Mouse (Mus musculus): ENCODE data around the gene Gsg1. TPM values are rescaled to one million over a fixed set of nuclear protein-coding genes. Genes with fewer than 3 reads are reported as not detected.

Gsg1 gene
- polyA plus RNA-seq (2017; shearing (Covaris generic)), result not detected

- no peak for ATAC-seq
These were observed at the start of gene Gsg1 for GRCm38 (mm10) chr6:135254153-135254552. Gene Gsg1, minus strand, starts transcription at chr6:135254351.

GRCm38 (mm10) chr6:135302421-135303125 is 48.4 kb upstream of the Gsg1 start:
- no peak for ATAC-seq

- no peak for ATAC-seq
These were observed 46.3 kb upstream of the Gsg1 start for GRCm38 (mm10) chr6:135300469-135300868.

DNA sequence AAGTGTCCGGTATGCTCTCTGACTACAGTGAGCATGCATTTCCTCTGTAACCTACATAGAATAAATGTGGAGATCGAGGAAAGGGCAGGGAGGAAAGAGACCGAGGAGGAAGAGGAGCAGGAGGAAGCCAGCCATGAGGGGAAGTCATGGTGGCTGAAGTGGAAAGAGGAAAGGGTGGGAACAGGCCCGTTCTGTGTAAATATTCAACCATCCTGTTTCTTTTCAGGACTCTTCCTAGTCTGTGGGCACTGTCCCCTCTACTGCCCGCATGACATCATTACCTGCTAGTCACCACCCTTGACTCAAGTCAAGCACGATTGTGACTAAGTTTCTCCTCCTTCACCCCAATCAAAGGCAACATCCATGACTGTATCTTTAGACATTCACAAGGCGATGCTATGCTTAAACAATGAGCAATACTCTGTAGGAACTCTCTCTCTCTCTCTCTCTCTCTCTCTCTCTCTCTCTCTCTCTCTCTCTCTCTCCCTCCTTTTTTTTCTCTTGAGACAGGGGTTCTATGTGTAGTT is 44.9 kb upstream of the Gsg1 start:
- ATAC-seq, result no peak

DNA sequence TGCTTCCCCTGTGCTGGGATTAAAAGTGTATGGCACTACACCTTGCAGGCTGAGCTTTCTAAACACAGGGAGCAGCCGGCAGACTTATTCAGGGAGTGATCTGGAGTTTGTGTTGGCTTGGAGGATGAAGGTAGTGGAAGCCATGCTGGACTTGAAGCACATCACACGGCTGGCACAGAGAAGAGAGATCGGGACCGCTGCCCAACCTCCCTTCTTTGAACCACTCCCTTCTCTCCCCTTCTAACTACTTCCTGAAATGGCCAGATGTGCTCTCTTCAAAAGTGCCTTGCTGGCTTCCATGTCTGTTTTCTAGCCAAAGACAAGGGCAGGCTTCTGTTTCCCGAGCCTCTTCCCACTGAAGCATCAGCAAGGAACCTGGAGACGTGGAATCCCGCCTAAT is 43.4 kb upstream of the Gsg1 start:
- no peak for ATAC-seq

- no peak for ATAC-seq
These were observed 42.1 kb upstream of the Gsg1 start for GRCm38 (mm10) chr6:135296267-135296666.

GRCm38 (mm10) chr6:135295082-135295861 is 41.1 kb upstream of the Gsg1 start:
- ATAC-seq, result no peak

DNA sequence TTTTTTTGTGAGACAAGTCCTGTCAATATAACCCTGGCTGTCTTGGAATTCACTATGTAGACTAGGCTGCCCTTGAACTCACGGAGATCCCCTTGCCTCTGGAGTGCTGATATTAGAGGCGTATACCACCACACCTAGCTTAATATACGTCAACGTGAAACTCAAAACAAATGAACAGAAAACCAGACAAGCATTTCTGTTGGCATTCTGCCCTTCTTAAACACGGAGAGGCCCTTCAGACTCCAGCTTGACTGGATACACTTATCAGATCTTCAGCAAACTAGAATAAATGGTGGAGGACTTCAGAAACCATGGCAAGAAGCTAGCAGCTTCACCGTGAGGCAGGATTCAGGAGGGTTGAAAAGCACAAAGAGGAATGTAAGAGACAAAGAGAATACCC is 40.0 kb upstream of the Gsg1 start:
- no peak for ATAC-seq

- no peak for ATAC-seq
These were observed 38.2 kb upstream of the Gsg1 start for GRCm38 (mm10) chr6:135292391-135292790.

GRCm38 (mm10) chr6:135279856-135280255 is 25.7 kb upstream of the Gsg1 start:
- ATAC-seq, result no peak

GRCm38 (mm10) chr6:135279286-135279685 is 25.1 kb upstream of the Gsg1 start:
- ATAC-seq, result no peak

- ATAC-seq, result no peak
These were observed 24.2 kb upstream of the Gsg1 start for GRCm38 (mm10) chr6:135278302-135278701.

- no peak for ATAC-seq
These were observed 22.5 kb upstream of the Gsg1 start for GRCm38 (mm10) chr6:135276474-135277295.

GRCm38 (mm10) chr6:135275231-135275630 is 21.1 kb upstream of the Gsg1 start:
- ATAC-seq, result no peak

GRCm38 (mm10) chr6:135273066-135273465 is 18.9 kb upstream of the Gsg1 start:
- ATAC-seq, result no peak

DNA sequence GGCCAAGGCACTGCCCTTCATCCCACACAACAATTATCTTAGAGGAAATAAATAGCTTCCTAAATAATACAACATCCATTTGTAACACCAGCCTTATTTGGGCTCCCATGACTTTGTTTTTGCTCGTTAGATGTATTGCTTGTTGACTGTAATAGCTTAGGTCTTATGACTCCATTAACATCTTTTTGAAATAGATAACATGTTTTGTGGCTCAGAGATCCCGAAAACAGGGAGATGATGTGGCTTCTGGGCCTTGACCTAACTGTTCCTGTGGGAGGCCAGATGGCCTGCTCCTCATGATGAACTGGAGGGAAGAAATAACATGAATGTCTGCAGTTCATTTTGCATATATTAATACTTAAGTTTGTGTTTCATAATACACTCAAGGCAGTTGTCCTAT is 17.6 kb upstream of the Gsg1 start:
- no peak for ATAC-seq

DNA sequence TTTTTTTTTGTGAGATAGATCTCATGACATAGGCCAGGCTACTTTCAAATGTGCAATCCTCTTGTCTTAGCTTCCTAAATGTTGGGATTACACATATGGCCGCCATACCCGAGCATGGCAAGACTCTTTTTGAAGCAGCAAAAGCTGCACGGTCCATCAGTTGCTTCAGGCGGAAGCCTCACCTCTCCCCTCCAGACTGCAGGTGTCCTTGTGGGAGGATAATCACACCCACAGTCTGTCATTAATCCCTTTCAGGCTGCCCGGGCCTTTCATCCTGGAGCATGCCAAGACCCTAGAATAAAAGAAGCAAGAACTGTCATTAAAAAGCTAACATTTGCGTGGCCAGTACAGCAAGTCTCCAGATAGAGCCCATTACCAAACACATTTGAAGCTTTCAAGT is 15.5 kb upstream of the Gsg1 start:
- no peak for ATAC-seq

DNA sequence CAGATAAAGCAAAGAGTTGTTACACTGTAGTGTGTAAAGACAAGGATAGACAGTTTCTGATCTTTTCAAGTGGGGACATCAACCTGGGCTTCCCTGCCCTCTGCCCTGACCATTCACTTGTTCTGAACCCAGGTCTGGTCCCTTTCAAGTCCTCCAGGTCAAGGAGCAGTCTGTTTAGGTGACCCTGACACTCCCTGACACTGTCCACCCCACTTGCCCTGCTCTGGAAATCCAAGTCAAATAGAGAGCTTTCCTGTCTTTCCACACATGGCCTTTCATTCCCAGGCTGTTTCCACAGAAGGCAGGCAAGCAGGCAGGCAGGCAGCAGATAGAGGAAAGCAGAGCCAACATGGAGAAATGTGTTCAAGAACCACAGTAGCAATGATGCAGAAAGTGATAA is 14.2 kb upstream of the Gsg1 start:
- ATAC-seq, result no peak

DNA sequence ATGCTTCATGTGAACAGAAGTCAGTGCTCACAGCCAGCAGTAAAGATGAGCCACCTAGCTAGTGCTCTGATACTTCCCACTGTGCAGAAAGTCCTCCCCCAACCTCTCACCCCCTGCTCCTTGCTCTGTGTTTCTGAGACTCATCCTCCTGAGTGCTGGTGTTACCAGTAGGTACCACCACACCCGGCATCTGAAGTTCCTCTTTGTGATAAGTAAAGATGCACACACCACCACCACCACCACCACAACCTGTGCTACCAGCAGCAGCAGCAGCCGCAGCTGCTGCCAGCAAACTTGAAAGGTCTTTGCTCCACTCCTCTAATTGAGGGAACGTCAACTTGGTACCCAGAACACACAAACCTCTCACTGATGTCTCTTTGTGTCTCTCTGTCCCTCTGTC is 13.1 kb upstream of the Gsg1 start:
- ATAC-seq, result no peak

GRCm38 (mm10) chr6:135266056-135266455 is 11.9 kb upstream of the Gsg1 start:
- no peak for ATAC-seq

DNA sequence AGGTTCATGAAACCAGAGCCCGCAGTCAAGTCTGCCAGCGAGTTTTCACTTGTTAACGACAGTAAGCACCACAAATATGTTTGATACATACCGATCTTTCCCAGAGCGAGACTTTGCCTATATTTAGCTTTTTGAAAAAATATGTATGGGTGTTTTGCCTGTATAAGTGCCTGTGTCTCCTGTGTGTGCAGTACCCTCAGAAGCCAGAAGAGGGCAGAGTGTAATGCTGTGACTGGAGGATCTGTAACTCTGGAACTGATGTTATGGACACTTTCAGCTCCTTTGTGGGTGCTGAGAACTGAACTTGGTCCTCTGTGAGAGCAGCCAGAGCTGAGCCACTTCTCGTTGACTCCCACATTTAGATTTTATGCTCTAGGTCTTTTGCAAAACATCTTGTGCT is 10.0 kb upstream of the Gsg1 start:
- ATAC-seq, result no peak

DNA sequence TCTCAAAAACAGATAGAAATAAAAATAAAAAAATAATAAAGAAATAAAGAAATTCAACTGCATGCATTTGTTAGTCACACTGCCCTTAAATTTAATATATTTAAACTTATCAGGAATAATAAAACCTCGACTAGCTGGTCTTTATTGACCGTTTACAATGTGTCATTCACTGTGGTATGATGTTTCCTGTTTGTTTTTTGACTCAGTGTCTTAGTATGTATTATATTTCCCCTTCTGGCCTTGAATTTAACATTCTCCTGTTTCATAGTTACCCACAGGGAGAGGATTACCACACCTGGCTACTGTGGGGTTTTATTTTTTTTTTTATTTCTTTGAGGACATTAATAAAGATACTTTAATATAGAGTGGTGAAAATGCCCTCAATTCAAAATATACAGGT is 8.4 kb upstream of the Gsg1 start:
- ATAC-seq, result no peak

DNA sequence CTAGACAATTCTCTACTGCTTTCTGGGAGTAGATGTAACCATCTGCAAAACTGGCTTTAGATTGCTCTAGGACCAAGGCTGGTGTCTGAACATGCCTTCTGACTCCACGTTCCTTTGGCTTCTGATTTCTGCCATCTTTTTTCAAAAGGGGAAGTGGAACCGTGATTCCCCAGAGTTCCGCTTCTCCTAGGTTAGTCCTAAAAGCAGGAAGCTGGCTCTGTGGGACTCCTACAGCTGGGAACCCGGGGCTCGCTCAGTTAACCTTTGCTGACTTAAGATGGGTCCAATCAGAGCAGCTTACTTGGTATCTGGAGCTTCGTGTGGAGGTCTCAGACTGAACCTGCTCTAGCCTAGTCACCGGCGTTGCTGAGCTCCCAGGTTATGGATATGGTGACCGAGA is 7.0 kb upstream of the Gsg1 start:
- no peak for ATAC-seq

Measured in CD4-positive, CD25-positive, alpha-beta regulatory T cell, adult 4 months (primary cell).